Mouse (Mus musculus) neural tube, embryonic 15.5 days (tissue): Measurements from ENCODE around the gene Hoxd9. TPM values are rescaled to one million over a fixed set of nuclear protein-coding genes. Genes with fewer than 3 reads are reported as not detected.

ENCODE experiments used
- ATAC-seq: fragments of 200-750 bp; cut with Nextera tagmentation; 2 replicates; pipeline ENCODE4 v1.8.0; 2017; ENCODE audit warnings: mild to moderate bottlenecking, moderate TSS enrichment, moderate library complexity; ENCODE audit not compliant: low FRiP score
- H3K27ac ChIP-seq: fragments of 300-500 bp; sonication (generic); replicated peaks from 2 replicates; pipeline ENCODE4 v1.5.1; 2015; ENCODE audit warnings: mild to moderate bottlenecking, inconsistent platforms
- H3K27me3 ChIP-seq: fragments of 300-500 bp; sonication (generic); replicated peaks from 2 replicates; pipeline ENCODE4 v1.6.1; 2015; ENCODE audit warnings: inconsistent platforms
- H3K36me3 ChIP-seq: fragments of 300-500 bp; sonication (generic); 2 replicates; pipeline ENCODE4 v1.6.1; 2015; ENCODE audit warnings: inconsistent platforms
- H3K4me1 ChIP-seq: fragments of 300-500 bp; sonication (generic); 2 replicates; pipeline ENCODE4 v1.6.1; 2015; ENCODE audit warnings: inconsistent platforms
- H3K4me2 ChIP-seq: fragments of 300-500 bp; sonication (generic); 2 replicates; pipeline ENCODE4 v1.6.1; 2015; ENCODE audit warnings: inconsistent platforms, mild to moderate bottlenecking, moderate library complexity
- H3K4me3 ChIP-seq: fragments of 300-500 bp; sonication (generic); replicated peaks from 2 replicates; pipeline ENCODE4 v1.5.1; 2015; ENCODE audit warnings: mild to moderate bottlenecking, inconsistent platforms
- H3K9ac ChIP-seq: fragments of 300-500 bp; sonication (generic); replicated peaks from 2 replicates; pipeline ENCODE4 v1.6.1; 2015; ENCODE audit warnings: mild to moderate bottlenecking, inconsistent platforms
- H3K9me3 ChIP-seq: fragments of 300-500 bp; sonication (generic); replicated peaks from 2 replicates; pipeline ENCODE4 v1.6.1; 2016; ENCODE audit warnings: inconsistent platforms
- WGBS: fragments of 180-500 bp; shearing (Covaris S2); methylation state at CpG from one replicate; pipeline ENCODE4 v1.1.7; 2015; ENCODE audit warnings: mixed read lengths; 5-methylcytosine and 5-hydroxymethylcytosine counted together
- polyA plus RNA-seq: library from polyadenylated mRNA; unstranded; fragments of >200 nt; fragmentation: Nextera tagmentation; extraction: Ambion mirVana; gene quantifications from 2 replicates; pipeline ENCODE4 v1.2.1, GENCODE M21; 2015

The Hoxd9 gene
- polyA plus RNA-seq, 1 experiment from 2014 or later, result 20.0 TPM

GRCm38 (mm10) chr2:74670632-74671188, 26.8 kb upstream of the Hoxd9 start:
- WGBS, result 11% methylated on average over 3 of the region's 3 CpGs
- Histone ChIP-seq H3K36me3 (no peaks in the 10 kb centered on the region), H3K27ac (no peak overlapping the region), H3K27me3 (peaks cover 93% of the 10 kb centered on the region), H3K9me3 (no peaks in the 10 kb centered on the region), H3K4me3 (no peak overlapping the region), H3K9ac (no peak overlapping the region), H3K4me2 (no peak overlapping the region), H3K4me1 (peaks cover 25% of the 10 kb centered on the region)
- ATAC-seq, result no peak

GRCm38 (mm10) chr2:74671847-74672246, 25.7 kb upstream of the Hoxd9 start:
- 13% methylated on average over 5 of the region's 5 CpGs for WGBS
- Histone ChIP-seq H3K4me2 (no peak overlapping the region), H3K9ac (no peak overlapping the region), H3K4me3 (no peak overlapping the region), H3K36me3 (no peaks in the 10 kb centered on the region), H3K27ac (no peak overlapping the region), H3K4me1 (peaks cover 25% of the 10 kb centered on the region), H3K9me3 (no peaks in the 10 kb centered on the region), H3K27me3 (peaks cover 95% of the 10 kb centered on the region)
- no peak for ATAC-seq

DNA sequence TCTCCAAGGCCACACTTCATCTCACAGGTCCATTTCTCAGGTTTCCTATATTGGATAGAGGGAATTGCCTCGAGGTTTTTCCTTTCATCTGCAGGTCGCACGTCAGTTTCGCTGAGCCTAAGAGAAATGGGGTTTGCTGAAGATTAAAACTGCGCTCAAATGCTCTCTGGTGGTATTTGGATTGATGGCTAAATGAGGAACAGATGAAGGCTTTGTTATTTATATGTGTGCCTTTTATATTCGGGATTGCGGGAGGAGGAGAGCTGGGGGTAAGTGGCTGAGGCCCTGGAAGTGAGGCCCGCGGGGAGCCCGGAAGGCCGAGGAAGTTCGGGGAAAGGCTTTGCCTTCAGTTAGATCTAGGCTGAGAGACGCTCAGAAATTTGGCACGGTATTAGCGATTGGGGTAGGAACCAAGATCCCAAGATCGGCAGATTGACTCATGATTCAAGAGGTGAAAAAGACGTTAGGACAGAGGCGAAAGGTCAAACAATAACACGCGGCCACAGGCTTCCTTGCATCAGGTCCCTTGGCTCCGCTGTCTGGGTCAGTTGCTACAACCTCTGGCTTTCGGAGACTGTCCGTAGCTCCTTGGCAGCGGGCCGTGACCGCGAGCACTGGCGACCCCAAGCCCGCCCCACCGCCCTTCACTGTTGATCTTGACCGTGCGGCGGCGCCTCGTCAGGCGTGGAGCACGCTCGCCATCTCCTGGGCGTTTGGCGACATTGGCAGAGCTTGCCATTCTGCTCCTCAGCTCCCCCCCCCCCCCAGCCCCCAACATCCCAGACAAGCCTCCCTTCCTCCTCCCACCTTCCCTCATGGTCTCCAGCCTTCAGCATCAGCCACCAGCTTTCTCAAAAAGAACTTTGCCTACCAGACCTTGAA, 24.8 kb upstream of the Hoxd9 start:
- ATAC-seq, result peak; percentile 51; the same call in 1 of the 2 replicates
- WGBS, result 4% methylated on average over 40 of the region's 40 CpGs

DNA sequence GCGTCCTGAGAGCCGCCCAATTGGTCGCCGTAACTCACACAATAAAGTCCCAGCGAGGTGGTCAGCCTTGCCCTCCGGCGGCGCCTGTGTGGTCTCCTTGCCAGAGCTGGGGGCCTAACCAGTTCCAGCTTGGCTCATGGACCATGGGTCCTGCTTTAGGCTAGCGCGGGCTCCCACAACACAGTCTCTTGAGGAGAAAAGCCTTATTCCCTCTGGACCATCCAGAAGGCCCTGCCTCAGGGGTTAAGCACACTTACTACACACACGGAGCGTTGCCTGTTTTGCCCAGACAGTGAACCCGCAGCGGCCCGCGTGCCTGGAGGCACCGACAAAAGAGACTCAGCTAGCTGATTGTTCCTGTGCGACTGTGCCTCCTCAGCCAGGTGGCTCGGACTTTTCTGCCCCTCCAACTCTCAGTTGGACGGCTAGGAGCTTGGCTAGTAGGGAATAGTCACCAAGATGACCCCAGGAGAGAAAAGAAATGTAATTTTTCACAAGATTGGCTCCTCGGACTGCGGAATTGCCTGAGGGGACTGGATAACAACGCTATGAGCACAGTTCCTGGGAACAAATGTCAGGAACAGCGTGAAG, 23.6 kb upstream of the Hoxd9 start:
- Histone ChIP-seq H3K27me3 (peaks cover 94% of the 10 kb centered on the region), H3K4me2 (no peak overlapping the region), H3K9ac (no peak overlapping the region), H3K27ac (no peak overlapping the region), H3K9me3 (no peaks in the 10 kb centered on the region), H3K4me1 (peaks cover 14% of the 10 kb centered on the region), H3K4me3 (no peak overlapping the region), H3K36me3 (no peaks in the 10 kb centered on the region)
- 3% methylated on average over 24 of the region's 24 CpGs for WGBS
- ATAC-seq, result no peak

More for the DNA sequence above, 24.8 kb upstream of the Hoxd9 start:
- Histone ChIP-seq H3K27ac (no peak overlapping the region), H3K4me2 (peak overlapping the region; percentile 52), H3K9me3 (no peaks in the 10 kb centered on the region), H3K4me1 (peaks cover 23% of the 10 kb centered on the region), H3K36me3 (no peaks in the 10 kb centered on the region), H3K27me3 (peaks cover 95% of the 10 kb centered on the region), H3K9ac (no peak overlapping the region), H3K4me3 (peak overlapping the region; percentile 24)

- peaks cover 14% of the 10 kb centered on the region for H3K4me1 ChIP-seq
- WGBS, result 5% methylated on average over 47 of the region's 47 CpGs
- H3K4me2 ChIP-seq, result no peak within 1 kb of the TSS
- H3K9ac ChIP-seq, result no peak within 1 kb of the TSS
- H3K9me3 ChIP-seq, result no peaks in the 10 kb centered on the region
- no peak within 1 kb of the TSS for H3K4me3 ChIP-seq
- H3K27ac ChIP-seq, result no peak within 1 kb of the TSS
- H3K27me3 ChIP-seq, result peaks cover 96% of the 10 kb centered on the region
- H3K36me3 ChIP-seq, result no peaks in the 10 kb centered on the region
- no peak for ATAC-seq
Observed at GRCm38 (mm10) chr2:74674881-74675665, 22.5 kb upstream of the Hoxd9 start, which contains the start of gene Hoxd12. Hoxd12 (plus strand) TSS chr2:74675013.

DNA sequence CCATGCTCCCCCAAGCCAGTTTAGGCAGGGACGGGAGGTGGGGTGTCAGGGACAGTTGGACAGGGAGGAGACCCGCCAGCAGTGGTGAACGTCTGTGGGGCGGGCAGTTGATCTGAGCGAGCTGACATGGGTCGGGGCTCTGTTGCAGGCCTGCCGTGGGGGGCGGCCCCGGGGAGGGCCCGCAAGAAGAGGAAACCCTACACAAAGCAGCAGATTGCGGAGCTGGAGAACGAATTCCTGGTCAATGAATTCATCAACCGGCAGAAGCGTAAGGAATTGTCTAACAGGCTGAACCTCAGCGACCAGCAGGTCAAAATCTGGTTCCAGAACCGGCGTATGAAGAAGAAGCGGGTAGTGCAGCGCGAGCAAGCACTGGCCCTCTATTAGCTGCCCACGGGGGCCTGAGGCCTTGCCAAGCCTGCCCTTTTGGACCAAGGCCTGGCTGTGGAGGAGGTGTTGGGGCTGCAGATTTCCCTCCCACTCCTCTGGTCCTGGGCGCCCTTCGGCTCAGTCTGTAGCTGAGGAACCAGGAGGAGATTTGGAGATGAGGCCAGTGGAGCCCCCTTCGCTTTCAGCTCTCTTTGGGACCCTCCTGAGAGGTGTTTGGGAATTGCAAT, 21.8 kb upstream of the Hoxd9 start:
- WGBS, result 9% methylated on average over 24 of the region's 24 CpGs
- Histone ChIP-seq H3K27ac (no peak overlapping the region), H3K4me2 (no peak overlapping the region), H3K9me3 (no peaks in the 10 kb centered on the region), H3K4me1 (peaks cover 14% of the 10 kb centered on the region), H3K9ac (no peak overlapping the region), H3K27me3 (peaks cover 98% of the 10 kb centered on the region), H3K36me3 (no peaks in the 10 kb centered on the region), H3K4me3 (no peak overlapping the region)
- no peak for ATAC-seq

DNA sequence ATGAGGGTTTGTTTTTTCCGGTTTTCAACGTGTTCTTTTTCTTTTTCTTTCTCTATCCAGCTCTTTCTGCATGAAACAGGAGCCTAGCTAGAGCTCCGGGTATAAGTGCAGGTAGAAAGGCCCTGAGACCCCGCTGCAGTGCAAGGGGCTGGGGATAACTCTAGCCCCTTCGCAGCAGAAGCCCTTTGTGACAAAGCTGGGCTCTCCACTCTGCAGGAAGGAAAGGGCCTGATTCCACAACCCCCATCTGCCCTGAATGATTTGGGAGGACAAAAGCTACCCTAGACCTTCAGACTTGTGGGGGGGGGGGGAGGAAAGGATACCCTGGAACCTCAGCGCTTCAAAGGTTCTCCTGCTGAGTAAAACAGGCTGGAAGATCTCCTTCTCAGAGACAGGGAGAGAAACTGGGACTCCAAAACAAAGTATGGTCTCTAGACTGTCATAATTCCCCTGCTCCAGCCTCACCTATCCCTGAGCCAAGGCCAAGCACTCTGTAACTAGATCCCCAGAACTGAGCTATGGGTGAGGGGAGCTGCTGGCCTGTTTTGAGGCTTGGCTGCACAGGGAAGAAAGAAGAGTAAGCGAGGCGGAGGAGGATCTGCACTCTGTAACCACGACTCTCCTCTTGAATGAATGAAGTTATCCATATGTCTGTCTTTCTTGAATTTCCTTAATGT, 21.0 kb upstream of the Hoxd9 start:
- peaks cover 16% of the 10 kb centered on the region for H3K4me1 ChIP-seq
- 11% methylated on average over 9 of the region's 9 CpGs for WGBS
- H3K9me3 ChIP-seq, result no peaks in the 10 kb centered on the region
- H3K27me3 ChIP-seq, result peaks cover 99% of the 10 kb centered on the region
- no peak overlapping the region for H3K4me2 ChIP-seq
- H3K4me3 ChIP-seq, result no peak overlapping the region
- H3K36me3 ChIP-seq, result no peaks in the 10 kb centered on the region
- H3K27ac ChIP-seq, result no peak overlapping the region
- ATAC-seq, result no peak
- H3K9ac ChIP-seq, result no peak overlapping the region

- H3K9me3 ChIP-seq, result no peaks in the 10 kb centered on the region
- H3K9ac ChIP-seq, result no peak overlapping the region
- ATAC-seq, result no peak
- H3K4me1 ChIP-seq, result peaks cover 21% of the 10 kb centered on the region
- peaks cover 99% of the 10 kb centered on the region for H3K27me3 ChIP-seq
- H3K36me3 ChIP-seq, result no peaks in the 10 kb centered on the region
- WGBS, result 21% methylated on average over 2 of the region's 2 CpGs
- H3K4me3 ChIP-seq, result no peak overlapping the region
- no peak overlapping the region for H3K4me2 ChIP-seq
- no peak overlapping the region for H3K27ac ChIP-seq
Observed at GRCm38 (mm10) chr2:74677106-74677505, 20.4 kb upstream of the Hoxd9 start.

GRCm38 (mm10) chr2:74678891-74679595, 18.5 kb upstream of the Hoxd9 start, which contains the start of gene Hoxd11:
Hoxd11 (plus strand) TSS chr2:74679557.
- peaks cover 21% of the 10 kb centered on the region for H3K4me1 ChIP-seq
- no peaks in the 10 kb centered on the region for H3K36me3 ChIP-seq
- peaks cover 88% of the 10 kb centered on the region for H3K27me3 ChIP-seq
- no peaks in the 10 kb centered on the region for H3K9me3 ChIP-seq
- peak within 1 kb of the TSS; percentile 46 for H3K4me3 ChIP-seq
- H3K27ac ChIP-seq, result peak within 1 kb of the TSS; percentile 81
- 3% methylated on average over 15 of the region's 15 CpGs for WGBS
- no peak for ATAC-seq
- peak within 1 kb of the TSS; percentile 15; the same call in 1 of the 2 replicates for H3K9ac ChIP-seq
- peak within 1 kb of the TSS; percentile 53 for H3K4me2 ChIP-seq

GRCm38 (mm10) chr2:74679596-74679971, 17.9 kb upstream of the Hoxd9 start:
- no peaks in the 10 kb centered on the region for H3K36me3 ChIP-seq
- H3K9me3 ChIP-seq, result no peaks in the 10 kb centered on the region
- 1% methylated on average over 26 of the region's 26 CpGs for WGBS
- H3K27ac ChIP-seq, result peak overlapping the region; percentile 81
- no peak for ATAC-seq
- H3K4me2 ChIP-seq, result peak overlapping the region; percentile 53
- 0 out of 2 replicates have a peak overlapping the region, but pooled peaks have one; percentile 15 for H3K9ac ChIP-seq
- peaks cover 88% of the 10 kb centered on the region for H3K27me3 ChIP-seq
- peak overlapping the region; percentile 46 for H3K4me3 ChIP-seq
- H3K4me1 ChIP-seq, result peaks cover 21% of the 10 kb centered on the region
